ENCODE assay signal across 20 mouse cellular contexts in the genomic region with DNA sequence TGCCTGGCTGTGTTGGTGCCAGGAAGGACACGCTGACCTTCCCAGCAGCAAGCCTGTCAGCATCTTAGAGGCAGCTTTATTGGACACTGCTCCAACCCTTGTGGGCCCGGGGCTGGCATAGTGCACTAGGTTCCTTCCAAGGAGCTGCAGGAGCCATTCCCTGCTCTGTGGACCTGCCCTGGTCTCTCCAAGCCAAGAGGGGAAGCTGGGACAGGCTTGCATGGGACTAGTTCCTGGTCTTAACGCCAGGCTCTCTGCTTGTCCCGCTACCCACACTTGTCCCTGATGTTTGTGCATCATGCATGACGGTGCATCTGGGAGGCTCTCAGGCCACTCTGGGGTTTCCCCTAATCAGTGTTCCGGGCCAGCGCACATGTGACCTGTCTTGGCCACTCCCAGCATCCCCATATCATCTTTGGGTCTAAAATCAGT. TPM values are rescaled to one million over a fixed set of nuclear protein-coding genes. Genes with fewer than 3 reads are reported as not detected.
DNase-seq lines count a peak whose midpoint lies in the region; ATAC-seq and TF ChIP-seq lines count a peak whose summit lies in the region.
"Had no signal": no experiment of that assay in that cellular context is flagged by ENCODE, and none has a peak within 500 bp of the region (broad histone marks: within the 10 kb centered on the region; RNA-seq: fewer than 3 reads in every experiment).

No protein-coding gene starts in this region.

- H3K9me3 ChIP-seq in hindbrain, postnatal 0 days (ENCODE audit: low read length), result no peaks in the 10 kb centered on the region
- H3K9me3 ChIP-seq in hindbrain, embryonic 14.5 days (ENCODE audit: control insufficient read depth, low read length), result no peaks in the 10 kb centered on the region
- H3K9me3 ChIP-seq in neural tube, embryonic 11.5 days (ENCODE audit: control insufficient read depth, low read length), result no peaks in the 10 kb centered on the region
- H3K9me3 ChIP-seq: heart, embryonic 13.5 days; limb, embryonic 12.5 days; midbrain, embryonic 13.5 days had no signal

- 63% methylated on average over 7 of the region's 7 CpGs for WGBS in hindbrain, postnatal 0 days
- 62% methylated on average over 7 of the region's 7 CpGs for WGBS in hindbrain, embryonic 14.5 days
- WGBS in neural tube, embryonic 11.5 days, result 67% methylated on average over 7 of the region's 7 CpGs

- H3K27ac ChIP-seq in hindbrain, postnatal 0 days, result peak overlapping the region; percentile 82
- H3K27ac ChIP-seq in hindbrain, embryonic 14.5 days, result no peak overlapping the region
- H3K27ac ChIP-seq in neural tube, embryonic 11.5 days (ENCODE audit: low read depth, low read length), result peak overlapping the region; percentile 67
- H3K27ac ChIP-seq: heart, embryonic 13.5 days; limb, embryonic 12.5 days; liver, embryonic 14.5 days; stomach, postnatal 0 days had no signal

- peak overlapping the region; percentile 33; the same call in 1 of the 2 replicates for H3K9ac ChIP-seq in hindbrain, postnatal 0 days (replicated peaks; ENCODE audit: low read length)
- no peak overlapping the region for H3K9ac ChIP-seq in hindbrain, embryonic 14.5 days
- H3K9ac ChIP-seq in neural tube, embryonic 11.5 days (ENCODE audit: low read length), result no peak overlapping the region
- H3K9ac ChIP-seq: forebrain, postnatal 0 days; heart, embryonic 13.5 days; limb, embryonic 12.5 days; liver, embryonic 14.5 days had no signal

- H3K4me1 ChIP-seq in hindbrain, postnatal 0 days (ENCODE audit: insufficient read depth, low read length), result peaks cover 36% of the 10 kb centered on the region
- peaks cover 24% of the 10 kb centered on the region for H3K4me1 ChIP-seq in hindbrain, embryonic 14.5 days (replicated peaks; ENCODE audit: control insufficient read depth, insufficient read depth, low read length)
- peaks cover 11% of the 10 kb centered on the region; the same call in 1 of the 2 replicates for H3K4me1 ChIP-seq in neural tube, embryonic 11.5 days (ENCODE audit: control insufficient read depth, insufficient read depth, low read length)

- no peak overlapping the region for H3K4me3 ChIP-seq in hindbrain, postnatal 0 days (ENCODE audit: low read length)
- no peak overlapping the region for H3K4me3 ChIP-seq in hindbrain, embryonic 14.5 days (replicated peaks; ENCODE audit: low read length)
- H3K4me3 ChIP-seq in neural tube, embryonic 11.5 days (ENCODE audit: low read depth, low read length), result no peak overlapping the region
- H3K4me3 ChIP-seq: heart, embryonic 13.5 days; limb, embryonic 12.5 days; midbrain, embryonic 13.5 days had no signal

- no peak for ATAC-seq in hindbrain, postnatal 0 days
- no peak for ATAC-seq in hindbrain, embryonic 14.5 days (ENCODE audit: low FRiP score)
- ATAC-seq in neural tube, embryonic 11.5 days (ENCODE audit: insufficient read depth, low FRiP score, low TSS enrichment), result peak; percentile 3; the same call in 1 of the 2 replicates
- ATAC-seq: forebrain, postnatal 0 days; intestine, postnatal 0 days; midbrain, embryonic 13.5 days had no signal

- TF ChIP-seq CTCF in hindbrain, postnatal 0 days (IDR thresholded peaks at IDR 0.05; ENCODE audit: low read depth), result no peak

- no peaks in the 10 kb centered on the region for H3K36me3 ChIP-seq in hindbrain, postnatal 0 days (ENCODE audit: insufficient read depth, low read length)
- H3K36me3 ChIP-seq in hindbrain, embryonic 14.5 days (replicated peaks; ENCODE audit: control insufficient read depth, insufficient read depth), result no peaks in the 10 kb centered on the region
- no peaks in the 10 kb centered on the region for H3K36me3 ChIP-seq in neural tube, embryonic 11.5 days (ENCODE audit: control insufficient read depth, insufficient read depth, low read length)
- H3K36me3 ChIP-seq: heart, embryonic 13.5 days; limb, embryonic 12.5 days; midbrain, embryonic 13.5 days had no signal

- H3K4me2 ChIP-seq in hindbrain, postnatal 0 days (ENCODE audit: low read depth, low read length), result no peak overlapping the region
- H3K4me2 ChIP-seq in hindbrain, embryonic 14.5 days (replicated peaks), result no peak overlapping the region
- no peak overlapping the region for H3K4me2 ChIP-seq in neural tube, embryonic 11.5 days (ENCODE audit: low read depth)
- H3K4me2 ChIP-seq: heart, embryonic 13.5 days; limb, embryonic 12.5 days; midbrain, embryonic 13.5 days had no signal

- no peaks in the 10 kb centered on the region for H3K27me3 ChIP-seq in hindbrain, postnatal 0 days (ENCODE audit: insufficient read depth, low read length)
- H3K27me3 ChIP-seq in hindbrain, embryonic 14.5 days (ENCODE audit: control insufficient read depth, insufficient read depth, low read length), result no peaks in the 10 kb centered on the region
- H3K27me3 ChIP-seq in neural tube, embryonic 11.5 days (ENCODE audit: control insufficient read depth, insufficient read depth, low read length), result no peaks in the 10 kb centered on the region
- H3K27me3 ChIP-seq: heart, embryonic 13.5 days; midbrain, embryonic 13.5 days had no signal

- DNase-seq in hindbrain, postnatal 0 days (ENCODE audit: low spot score), result no peak
- DNase-seq in hindbrain, embryonic 14.5 days (ENCODE audit: low spot score), result no peak
- DNase-seq in neural tube, embryonic 11.5 days (ENCODE audit: low spot score), result no peak
- DNase-seq in neural tube, embryonic 10.5 days (ENCODE audit: extremely low spot score, low spot score), result no peak
- peak; percentile 68 to 75 for DNase-seq in cerebellum, postnatal 25 days
- DNase-seq in thymus, postnatal 10 days (ENCODE audit: low spot score in 2 of 2), result no peak
- DNase-seq in heart, adult 9 months (ENCODE audit: low spot score in 2 of 2), result no peak
- DNase-seq: adrenal gland, postnatal 10 days; forebrain, postnatal 0 days; heart, postnatal 36 days; spleen, adult 18-20 months; thymus, postnatal 25 days had no signal

RNA-seq across cellular contexts. Expression of a gene that starts 18.6 kb away (rescaled TPM):
- total RNA-seq in hindbrain, postnatal 0 days (2014; rRNA removed), result 255 and 263 TPM in 2 replicates
- 103 and 105 TPM in 2 replicates for polyA plus RNA-seq in hindbrain, postnatal 0 days (2015; fragmentation: Nextera tagmentation; extraction: Ambion mirVana)
- polyA plus RNA-seq in hindbrain, embryonic 14.5 days (2014; fragmentation: Nextera tagmentation; extraction: Ambion mirVana), result 63.6 and 78.4 TPM in 2 replicates
- 8.7 and 9.5 TPM in 2 replicates for polyA plus RNA-seq in neural tube, embryonic 11.5 days (2014; fragmentation: Nextera tagmentation; extraction: Ambion mirVana)
- total RNA-seq: granulocyte monocyte progenitor cell, adult 5-6 weeks; megakaryocyte progenitor cell, adult 5-6 weeks had no signal
- polyA plus RNA-seq: liver, embryonic 14.5 days had no signal

RNA-seq across cellular contexts. Expression of a gene that starts 56.4 kb away (rescaled TPM):
- 30.0 and 30.2 TPM in 2 replicates for total RNA-seq in hindbrain, postnatal 0 days (2014; rRNA removed)
- 16.0 and 17.9 TPM in 2 replicates for polyA plus RNA-seq in hindbrain, postnatal 0 days (2015; fragmentation: Nextera tagmentation; extraction: Ambion mirVana)
- polyA plus RNA-seq in hindbrain, embryonic 14.5 days (2014; fragmentation: Nextera tagmentation; extraction: Ambion mirVana), result 13.0 and 13.9 TPM in 2 replicates
- 11.3 and 14.6 TPM in 2 replicates for polyA plus RNA-seq in neural tube, embryonic 11.5 days (2014; fragmentation: Nextera tagmentation; extraction: Ambion mirVana)

Comparison
In these comparisons a context has a peak if more than half of its experiments do, and no peak if none do; other contexts are left out.
1. DNase-seq: peak in cerebellum, postnatal 25 days (2 of 2); none in hindbrain, postnatal 0 days (single experiment), hindbrain, embryonic 14.5 days (single experiment), neural tube, embryonic 11.5 days (single experiment), neural tube, embryonic 10.5 days (single experiment), thymus, postnatal 10 days (0 of 2) and heart, adult 9 months (0 of 2).